Mouse (Mus musculus) heart, postnatal 10 days (tissue): Measurements from ENCODE around the gene Retnlg. TPM values are rescaled to one million over a fixed set of nuclear protein-coding genes. Genes with fewer than 3 reads are reported as not detected.
"Not testable (repeated sequence)": the region's sequence is repeated elsewhere in the genome, so short reads cannot be mapped to it uniquely, and the experiment has no call there.

Source experiments
- DNase-seq, 2 experiments: peaks; one replicate each; pipeline ENCODE4 v3.0.0; 2021
- intact Hi-C: fragments of 180-260 bp; cut with DNase I; formaldehyde crosslinking; loops from one replicate; pipeline ENCODE4 v1.15.1; 2025
- total RNA-seq, 2 experiments: library from RNA; stranded (reverse); gene quantifications; 2 replicates each; pipeline ENCODE4 v1.2.3; 2021

The Retnlg gene
- under 1 TPM; 0.79 to 0.97 TPM for total RNA-seq

DNA sequence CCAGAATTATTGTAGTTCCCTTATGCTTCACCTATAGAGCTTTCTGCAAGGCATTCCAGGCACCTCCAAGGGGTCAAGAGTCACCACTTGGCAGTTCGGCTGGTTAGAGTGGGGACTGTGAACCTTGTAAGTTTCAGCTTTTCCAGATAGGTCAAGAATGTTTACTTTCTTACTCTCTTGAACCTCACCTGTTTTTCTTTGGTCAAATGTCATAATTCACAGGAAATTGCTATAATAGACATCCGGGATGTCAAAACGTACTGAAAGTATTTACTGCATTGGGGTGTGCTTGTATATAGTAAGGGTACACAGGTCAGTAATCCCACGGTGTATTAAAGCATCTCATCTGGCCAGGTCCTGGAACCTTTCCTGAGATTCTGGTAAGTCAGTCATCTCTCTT, at the start of gene Retnlg:
Retnlg (plus strand) TSS at position 301 of the 400 bp plus-strand sequence.
- intact Hi-C loops: no loop called here
- DNase-seq: no peak

DNA sequence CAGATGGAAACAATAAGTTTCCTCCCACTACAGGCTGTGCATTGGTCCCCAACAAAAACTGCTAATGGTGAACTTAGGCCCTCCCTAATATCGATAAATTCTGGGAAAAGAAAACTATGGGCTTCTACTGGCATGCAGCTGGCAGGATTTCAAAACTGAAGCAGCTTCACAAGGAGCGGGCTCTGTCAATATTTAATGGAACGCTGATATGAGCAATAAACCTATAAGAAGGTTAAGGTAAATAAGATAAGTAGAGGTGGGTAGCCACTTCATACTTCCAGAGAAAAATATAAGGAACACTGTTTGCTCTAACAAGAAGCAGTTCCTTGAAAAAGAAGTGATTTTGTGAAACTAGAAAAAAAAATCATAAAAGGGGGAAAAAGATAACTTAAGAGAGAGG, 45.9 kb upstream of the Retnlg start:
- intact Hi-C loops: no loop called here
- DNase-seq: no peak

DNA sequence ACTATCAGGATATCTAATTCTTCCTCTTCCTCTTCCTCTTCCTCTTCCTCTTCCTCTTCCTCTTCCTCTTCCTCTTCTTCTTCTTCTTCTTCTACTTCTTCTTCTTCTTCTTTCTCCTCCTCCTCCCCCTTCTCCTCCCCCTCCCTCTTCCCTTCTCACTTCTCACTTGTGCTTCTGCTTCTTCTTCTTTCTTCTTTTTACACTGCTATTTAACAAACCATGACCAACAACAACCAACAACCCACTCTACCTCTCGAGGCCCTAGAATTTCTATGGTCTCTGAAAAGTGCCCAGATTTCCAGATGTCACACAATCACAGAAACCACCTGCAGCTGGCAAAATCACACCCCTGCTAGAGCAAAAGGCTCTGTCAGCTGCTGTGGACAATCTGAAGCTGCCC, 44.8 kb upstream of the Retnlg start:
- no peak for DNase-seq
- intact Hi-C loops: no loop called here

DNA sequence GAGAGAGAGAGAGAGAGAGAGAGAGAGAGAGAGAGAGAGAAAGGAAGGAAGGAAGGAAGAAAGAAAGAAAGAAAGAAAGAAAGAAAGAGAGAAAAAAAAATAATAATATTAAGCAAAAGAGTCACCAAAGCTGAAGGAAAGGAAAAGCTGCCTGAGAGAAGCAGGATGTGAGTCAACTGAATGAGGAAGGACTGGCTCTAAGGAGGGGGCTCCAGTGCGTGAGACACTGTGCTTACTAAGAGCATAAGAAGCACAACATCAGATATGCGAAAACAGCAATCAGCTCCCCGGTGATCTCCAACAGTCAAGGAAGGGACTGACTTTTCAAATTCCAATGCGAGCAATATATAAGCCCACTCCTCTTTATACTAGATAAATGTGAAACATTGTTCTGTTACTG, 43.4 kb upstream of the Retnlg start:
- no peak for DNase-seq
- intact Hi-C loops: no loop called here

DNA sequence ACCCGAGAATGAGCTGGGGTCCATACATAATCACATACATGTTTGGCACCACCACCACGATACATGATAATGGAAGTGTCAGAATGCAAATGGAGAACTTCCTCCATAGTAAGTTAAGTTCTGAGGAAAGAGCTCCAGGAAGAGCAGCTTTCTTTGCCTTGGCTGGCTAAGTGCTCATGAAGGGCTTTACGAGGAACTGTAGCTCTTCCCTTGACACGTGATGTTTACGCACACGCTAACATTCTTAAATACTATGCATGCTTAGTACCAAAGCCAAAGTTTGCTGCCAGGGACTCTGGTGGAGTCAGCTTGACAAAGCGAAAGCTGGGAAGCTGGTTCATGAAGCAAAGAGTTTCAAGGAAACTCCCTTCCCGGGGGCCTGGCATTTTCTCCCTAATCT, 40.4 kb upstream of the Retnlg start:
- intact Hi-C loops: no loop called here
- no peak for DNase-seq

DNA sequence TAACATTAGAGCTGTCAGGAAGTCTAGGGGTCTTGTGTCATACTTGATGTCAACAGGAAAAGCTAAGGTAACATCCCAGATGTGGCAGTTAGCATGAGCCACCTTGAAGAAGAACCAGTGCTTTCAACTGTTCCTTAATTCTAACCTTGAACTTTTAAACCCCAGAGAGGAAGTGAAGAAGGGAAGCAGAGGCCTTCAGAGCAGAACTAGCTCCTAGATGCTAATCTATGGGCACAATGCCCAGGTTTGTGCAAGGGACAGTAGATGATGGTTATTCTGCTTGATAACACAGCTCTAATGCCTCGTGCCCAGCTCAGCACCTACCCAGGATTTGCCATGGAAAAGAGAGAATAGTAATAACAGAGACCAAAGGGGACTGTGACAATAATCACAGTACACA, 38.8 kb upstream of the Retnlg start:
- DNase-seq, intact Hi-C loops: not testable (repeated sequence)

DNA sequence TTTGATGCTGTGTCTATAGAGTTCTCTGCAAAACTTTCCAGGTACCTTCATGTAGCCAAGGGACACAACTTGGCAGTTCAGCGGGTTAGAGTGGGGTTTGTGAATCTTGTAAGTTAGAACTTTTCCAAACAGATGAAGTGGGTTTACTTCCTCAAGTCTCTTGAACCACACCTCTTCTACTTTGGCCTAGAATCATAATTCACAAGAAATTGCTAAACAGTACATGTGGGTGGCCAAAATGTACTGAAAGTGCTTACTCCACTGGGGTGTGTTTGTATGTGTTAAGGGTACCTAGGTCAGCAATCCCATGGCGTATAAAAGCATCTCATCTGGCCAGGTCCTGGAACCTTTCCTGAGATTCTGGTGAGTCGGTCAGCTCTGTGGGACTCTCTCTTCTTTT, 30.2 kb upstream of the Retnlg start, which contains the start of gene Retnla:
Retnla (plus strand) TSS at position 286 of the 400 bp plus-strand sequence.
- intact Hi-C loops: no loop called here
- DNase-seq: no peak

DNA sequence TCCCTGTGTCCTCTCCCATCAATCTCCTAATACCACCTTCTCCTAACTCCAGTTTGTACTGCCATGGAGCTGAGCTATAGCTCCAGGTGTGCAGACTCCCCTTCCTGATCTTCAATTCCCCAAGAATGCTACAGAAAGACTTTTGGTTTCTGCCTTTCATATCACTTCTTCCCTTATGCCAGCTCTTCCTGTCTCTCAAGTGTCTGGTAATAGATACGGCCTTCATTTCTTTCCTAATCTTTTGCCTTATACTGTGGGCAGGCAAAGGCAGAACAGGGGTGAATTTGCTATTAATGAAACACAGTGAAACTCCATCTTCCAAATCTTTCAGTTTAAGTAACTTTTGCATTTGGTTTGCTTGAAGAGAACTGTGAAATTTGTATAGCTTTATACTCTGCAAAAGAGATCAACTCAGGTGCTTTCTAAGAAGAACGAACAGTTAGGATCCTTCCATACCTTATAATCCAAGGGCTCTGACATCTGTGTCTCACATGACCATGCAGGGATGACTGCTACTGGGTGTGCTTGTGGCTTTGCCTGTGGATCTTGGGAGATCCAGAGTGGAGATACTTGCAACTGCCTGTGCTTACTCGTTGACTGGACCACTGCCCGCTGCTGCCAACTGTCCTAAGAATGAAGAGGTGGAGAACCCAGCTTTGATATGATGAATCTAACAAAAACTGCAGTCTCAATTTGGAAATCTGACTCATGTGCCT, 28.6 kb upstream of the Retnlg start:
- intact Hi-C loops: no loop called here
- DNase-seq: no peak

DNA sequence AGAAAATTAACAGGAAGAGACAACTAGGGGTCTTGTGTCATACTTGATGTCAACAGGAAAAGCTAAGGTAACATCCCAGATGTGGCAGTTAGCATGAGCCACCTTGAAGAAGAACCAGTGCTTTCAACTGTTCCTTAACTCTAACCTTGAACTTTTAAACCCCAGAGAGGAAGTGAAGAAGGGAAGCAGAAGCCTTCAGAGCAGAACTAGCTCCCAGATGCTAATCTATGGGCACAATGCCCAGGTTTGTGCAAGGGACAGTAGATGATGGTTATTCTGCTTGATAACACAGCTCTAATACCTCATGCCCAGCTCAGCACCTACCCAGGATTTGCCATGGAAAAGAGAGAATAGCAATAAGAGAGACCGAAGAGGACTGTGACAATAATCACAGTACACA, 7.4 kb upstream of the Retnlg start:
- intact Hi-C loops: not testable (repeated sequence)
- DNase-seq: peak; percentile 4 to 5

DNA sequence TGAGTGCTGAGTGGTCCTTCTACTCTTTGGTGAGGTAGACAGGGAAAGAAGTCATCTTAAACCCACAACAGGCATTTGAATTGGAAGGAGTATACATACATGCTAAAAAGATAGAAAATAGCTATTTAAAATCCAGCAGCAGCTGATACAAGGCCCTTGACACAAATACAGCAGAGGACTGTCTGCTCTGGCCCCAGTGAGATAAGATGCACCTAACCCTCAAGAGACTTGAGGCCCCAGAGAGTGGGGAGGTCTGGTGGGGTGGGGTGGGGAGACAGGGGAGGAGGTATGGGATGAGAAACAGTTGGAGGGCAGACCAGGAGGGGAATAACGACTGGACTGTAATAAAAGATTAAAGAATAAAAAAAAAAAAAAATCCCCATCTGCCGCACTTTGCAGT, 4.7 kb upstream of the Retnlg start:
- intact Hi-C loops: no loop called here
- DNase-seq: no peak

DNA sequence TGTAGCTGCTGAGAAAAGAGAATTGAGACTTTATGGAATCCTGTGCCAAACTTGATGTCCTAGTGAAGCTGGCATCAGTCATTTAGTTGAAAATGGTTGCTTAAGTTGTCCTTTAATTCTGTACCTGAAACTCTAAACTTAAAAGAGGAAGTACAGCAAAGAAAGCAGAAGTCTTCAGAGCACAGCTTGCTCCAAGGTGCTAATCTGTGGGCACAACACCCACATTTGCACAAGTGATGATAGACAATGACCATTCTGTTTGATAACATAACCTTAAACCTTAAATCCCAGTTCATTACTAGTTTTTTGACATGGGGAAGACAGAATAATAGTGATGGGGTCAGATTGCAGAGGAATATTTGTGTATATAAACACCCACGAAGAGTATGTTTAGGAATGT, 3.8 kb upstream of the Retnlg start:
- intact Hi-C loops: no loop called here
- DNase-seq: no peak

DNA sequence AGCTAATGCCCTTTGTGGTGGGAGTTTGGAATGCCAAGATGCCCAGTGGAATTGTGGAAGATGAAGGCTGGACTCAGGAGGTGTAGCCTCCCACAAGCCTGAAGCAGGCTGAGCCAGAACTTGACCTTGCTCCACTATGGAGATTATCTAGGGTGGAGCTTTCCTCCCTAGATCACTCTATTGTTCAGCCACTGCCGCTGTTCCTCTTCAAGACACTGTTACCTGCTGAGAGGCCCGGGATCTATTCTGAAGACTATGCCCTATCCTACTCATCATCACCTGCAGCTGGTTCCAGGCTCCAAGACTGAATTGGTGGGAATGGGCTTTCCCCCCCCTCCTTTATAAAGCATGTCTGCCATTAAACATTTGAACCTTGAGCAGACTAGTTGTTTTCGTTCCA, 2.8 kb upstream of the Retnlg start:
- no peak for DNase-seq
- intact Hi-C loops: no loop called here

DNA sequence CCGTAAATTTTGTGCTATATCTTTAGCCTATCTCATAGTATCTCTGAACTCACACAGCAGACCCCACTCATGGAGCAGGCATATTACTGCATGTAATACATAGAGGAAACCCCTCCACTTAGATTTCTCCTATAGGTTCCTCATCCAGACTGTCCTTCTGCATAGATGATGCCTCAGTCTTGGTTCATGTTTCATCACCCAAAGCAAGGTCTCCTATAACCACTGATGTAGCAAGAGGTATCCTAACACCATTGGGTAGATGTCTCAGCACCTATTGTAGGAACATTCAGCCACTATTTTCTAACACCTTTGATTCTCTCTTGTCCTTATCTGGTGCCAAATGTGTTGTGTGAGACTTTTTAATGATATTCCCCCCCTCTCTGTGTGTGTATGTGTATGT, 667 bp upstream of the Retnlg start:
- intact Hi-C loops: no loop called here
- DNase-seq: no peak

DNA sequence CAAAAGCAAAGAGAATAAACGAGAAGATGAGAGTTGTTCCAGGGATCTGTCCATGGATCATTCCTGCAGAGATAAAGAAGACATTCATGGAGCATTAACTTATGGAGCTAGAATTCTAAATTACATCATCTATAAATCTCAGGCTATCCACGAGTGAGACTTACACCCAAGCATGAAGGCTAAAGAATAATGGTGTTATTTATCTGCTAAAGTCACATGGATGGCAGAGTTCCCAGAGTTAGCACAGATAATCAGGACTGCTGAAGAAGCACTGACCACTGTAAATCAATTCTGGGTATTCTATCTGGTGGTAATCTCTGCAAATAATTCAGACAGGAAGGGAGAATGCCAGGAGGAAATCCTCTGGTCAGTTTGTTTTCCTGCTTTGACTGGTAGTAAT, 18.3 kb downstream of the Retnlg start:
- DNase-seq: no peak

DNA sequence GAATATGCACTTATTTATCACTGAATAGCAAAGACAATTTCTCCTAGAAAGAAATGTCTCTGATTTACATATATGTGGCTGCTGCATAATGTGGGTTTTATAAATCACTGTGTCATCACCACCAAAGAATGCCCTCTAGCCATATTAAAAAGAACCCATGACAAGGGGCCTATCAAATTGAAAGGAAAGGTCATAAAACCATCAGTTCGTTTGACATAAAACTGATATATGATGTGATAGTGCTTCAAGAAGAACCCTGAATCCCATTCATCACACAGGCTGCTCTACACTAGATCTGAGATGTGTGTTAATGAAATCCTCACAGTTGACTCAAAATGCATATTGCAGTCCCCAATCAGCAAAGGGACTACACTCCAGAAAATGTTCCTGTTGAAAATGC, 27.4 kb downstream of the Retnlg start:
- intact Hi-C loops: no loop called here
- DNase-seq: no peak

More for the DNA sequence above, 18.3 kb downstream of the Retnlg start:
- intact Hi-C loops: no loop called here

DNA sequence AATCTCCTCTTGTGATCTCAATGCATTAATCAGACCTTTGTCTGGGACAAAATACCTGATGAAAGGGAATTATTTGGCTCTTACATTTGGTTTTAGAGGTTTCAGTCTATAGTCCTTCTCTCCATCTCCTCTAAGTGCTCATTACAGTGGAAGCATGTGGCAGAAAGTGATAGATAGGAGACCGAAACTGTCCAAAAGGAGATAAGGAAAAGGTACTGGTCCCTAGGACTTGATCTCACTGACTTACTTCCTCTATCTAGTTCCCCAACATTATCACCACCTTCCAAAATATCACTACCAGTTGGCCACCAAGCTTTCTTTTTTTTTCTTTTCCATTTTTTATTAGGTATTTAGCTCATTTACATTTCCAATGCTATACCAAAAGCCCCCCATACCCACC, 38.8 kb downstream of the Retnlg start:
- no peak for DNase-seq
- intact Hi-C loops: no loop called here

DNA sequence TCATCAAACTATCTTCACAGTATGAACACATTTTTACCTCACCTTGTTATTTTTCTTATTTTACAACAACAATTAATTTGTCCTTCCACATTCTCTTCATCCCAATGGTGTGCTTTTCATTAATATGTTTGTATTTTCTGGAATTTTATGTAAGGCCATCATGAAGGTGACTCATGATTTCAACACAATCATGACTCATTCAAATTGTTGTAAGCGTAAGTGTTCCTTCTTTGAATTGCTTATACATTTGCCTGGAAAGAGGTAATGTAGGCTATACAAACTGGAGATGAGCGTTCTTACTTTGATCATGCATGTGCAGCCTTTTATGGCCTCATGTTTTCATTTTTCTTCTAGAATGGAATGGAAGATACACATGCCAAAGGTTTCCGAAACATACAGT, 40.8 kb downstream of the Retnlg start:
- intact Hi-C loops: no loop called here
- no peak for DNase-seq

DNA sequence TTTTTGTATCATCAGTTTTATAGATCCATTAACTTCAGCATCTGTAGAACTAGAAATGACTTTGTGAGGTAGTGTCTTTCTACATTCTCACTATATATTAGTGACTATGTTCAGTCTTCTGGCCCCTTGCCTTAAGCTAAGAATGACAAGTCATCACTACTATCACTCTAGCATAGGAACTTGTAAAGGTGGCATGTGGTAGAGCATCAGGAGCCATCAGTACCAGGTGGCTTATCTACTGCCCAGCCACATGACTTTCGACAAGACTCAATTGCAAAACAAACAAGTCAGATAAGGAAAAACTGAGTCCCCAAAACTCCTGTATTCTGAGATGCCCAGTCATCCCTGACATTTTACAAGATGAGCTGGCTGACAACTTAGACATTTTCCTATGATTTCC, 51.3 kb downstream of the Retnlg start:
- intact Hi-C loops: no loop called here
- DNase-seq: no peak

Other genes starting within 250 kb of the Retnlg start
- gene Trat1, start 100.6 kb upstream of the Retnlg start, total RNA-seq: under 1 TPM in 1 of 2 experiments, not detected in 1; 0.45 TPM
- not detected for gene Retnlb, start 55.8 kb upstream of the Retnlg start, total RNA-seq
- 1 to 10 TPM; 1.1 to 1.7 TPM for gene Retnla, start 30.1 kb upstream of the Retnlg start, total RNA-seq
- 10 to 100 TPM in 1 of 2 experiments, 1 to 10 TPM in 1; 8.5 to 10.2 TPM for gene Dzip3, start 121.5 kb downstream of the Retnlg start, total RNA-seq
- 1 to 10 TPM; 7.9 to 8.9 TPM for gene Cip2a, start 121.6 kb downstream of the Retnlg start, total RNA-seq
- not detected for gene Myh15, start 184.9 kb downstream of the Retnlg start, total RNA-seq